Mouse (Mus musculus) neural tube, embryonic 15.5 days (tissue): ENCODE data around the gene Hoxa5. TPM values are rescaled to one million over a fixed set of nuclear protein-coding genes. Genes with fewer than 3 reads are reported as not detected.

Source experiments
- ATAC-seq: fragments of 200-750 bp; cut with Nextera tagmentation; 2 replicates; pipeline ENCODE4 v1.8.0; 2017; ENCODE audit warnings: mild to moderate bottlenecking, moderate TSS enrichment, moderate library complexity; ENCODE audit not compliant: low FRiP score
- H3K27ac ChIP-seq: fragments of 300-500 bp; sonication (generic); replicated peaks from 2 replicates; pipeline ENCODE4 v1.5.1; 2015; ENCODE audit warnings: mild to moderate bottlenecking, inconsistent platforms
- H3K27me3 ChIP-seq: fragments of 300-500 bp; sonication (generic); replicated peaks from 2 replicates; pipeline ENCODE4 v1.6.1; 2015; ENCODE audit warnings: inconsistent platforms
- H3K36me3 ChIP-seq: fragments of 300-500 bp; sonication (generic); 2 replicates; pipeline ENCODE4 v1.6.1; 2015; ENCODE audit warnings: inconsistent platforms
- H3K4me1 ChIP-seq: fragments of 300-500 bp; sonication (generic); 2 replicates; pipeline ENCODE4 v1.6.1; 2015; ENCODE audit warnings: inconsistent platforms
- H3K4me2 ChIP-seq: fragments of 300-500 bp; sonication (generic); 2 replicates; pipeline ENCODE4 v1.6.1; 2015; ENCODE audit warnings: inconsistent platforms, mild to moderate bottlenecking, moderate library complexity
- H3K4me3 ChIP-seq: fragments of 300-500 bp; sonication (generic); replicated peaks from 2 replicates; pipeline ENCODE4 v1.5.1; 2015; ENCODE audit warnings: mild to moderate bottlenecking, inconsistent platforms
- H3K9ac ChIP-seq: fragments of 300-500 bp; sonication (generic); replicated peaks from 2 replicates; pipeline ENCODE4 v1.6.1; 2015; ENCODE audit warnings: mild to moderate bottlenecking, inconsistent platforms
- H3K9me3 ChIP-seq: fragments of 300-500 bp; sonication (generic); replicated peaks from 2 replicates; pipeline ENCODE4 v1.6.1; 2016; ENCODE audit warnings: inconsistent platforms
- WGBS: fragments of 180-500 bp; shearing (Covaris S2); methylation state at CpG from one replicate; pipeline ENCODE4 v1.1.7; 2015; ENCODE audit warnings: mixed read lengths; 5-methylcytosine and 5-hydroxymethylcytosine counted together
- polyA plus RNA-seq: library from polyadenylated mRNA; unstranded; fragments of >200 nt; fragmentation: Nextera tagmentation; extraction: Ambion mirVana; gene quantifications from 2 replicates; pipeline ENCODE4 v1.2.1, GENCODE M21; 2015

The Hoxa5 gene
- polyA plus RNA-seq, 1 experiment from 2014 or later, result 73.9 TPM

DNA sequence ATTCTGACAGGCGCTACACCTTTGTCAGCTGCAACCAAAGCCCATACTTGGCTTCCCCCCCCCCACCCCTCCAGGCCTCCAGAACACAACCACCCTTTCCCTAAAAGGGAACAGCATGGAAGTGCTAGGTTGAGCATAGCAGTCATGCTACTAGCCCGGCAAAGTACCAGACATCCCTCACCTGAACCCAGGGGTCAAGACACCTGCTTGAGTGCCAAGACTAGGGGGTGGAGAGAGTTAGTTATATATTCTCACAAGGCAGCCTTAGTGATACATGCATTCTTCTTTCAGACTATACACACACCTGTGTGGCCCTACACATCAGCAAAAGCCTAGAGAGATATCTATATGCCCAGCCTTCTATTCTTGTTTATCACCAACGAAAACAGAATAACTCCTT lies 18.6 kb downstream of the Hoxa5 start:
- Histone ChIP-seq H3K4me3 (no peak overlapping the region), H3K4me2 (peak overlapping the region; percentile 35; the same call in 1 of the 2 replicates), H3K4me1 (peaks cover 86% of the 10 kb centered on the region), H3K36me3 (peaks cover 6% of the 10 kb centered on the region; the same call in 1 of the 2 replicates), H3K27ac (no peak overlapping the region; the same call in 1 of the 2 replicates), H3K9me3 (no peaks in the 10 kb centered on the region), H3K9ac (no peak overlapping the region), H3K27me3 (no peaks in the 10 kb centered on the region)
- WGBS, result 23% methylated on average over 3 of the region's 3 CpGs
- ATAC-seq, result no peak

DNA sequence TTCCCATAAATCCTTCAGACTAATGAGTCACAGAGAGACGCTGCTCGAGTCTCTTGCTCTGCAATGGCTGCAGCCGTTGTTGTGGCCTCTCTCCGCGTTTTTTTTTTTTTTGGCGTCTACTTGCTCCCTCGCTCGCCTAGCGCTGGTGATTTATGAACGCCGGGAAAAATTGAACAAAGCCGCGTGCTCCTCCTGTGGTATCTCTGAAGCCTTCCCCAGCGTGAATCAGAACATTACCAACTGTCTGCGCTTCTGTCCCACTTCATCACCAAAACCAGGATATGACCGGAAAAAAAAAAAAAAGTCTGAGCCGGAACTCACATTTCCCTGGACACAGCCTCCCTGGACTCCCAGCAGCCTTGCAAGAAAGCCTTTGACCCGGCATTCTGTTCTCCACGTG lies 19.2 kb downstream of the Hoxa5 start:
- 3% methylated on average over 19 of the region's 19 CpGs for WGBS
- peak overlapping the region; percentile 68 for H3K27ac ChIP-seq
- H3K9ac ChIP-seq, result no peak overlapping the region
- H3K36me3 ChIP-seq, result peaks cover 6% of the 10 kb centered on the region; the same call in 1 of the 2 replicates
- peak overlapping the region; percentile 35 for H3K4me2 ChIP-seq
- no peak for ATAC-seq
- no peaks in the 10 kb centered on the region for H3K27me3 ChIP-seq
- peaks cover 86% of the 10 kb centered on the region for H3K4me1 ChIP-seq
- no peaks in the 10 kb centered on the region for H3K9me3 ChIP-seq
- H3K4me3 ChIP-seq, result no peak overlapping the region

DNA sequence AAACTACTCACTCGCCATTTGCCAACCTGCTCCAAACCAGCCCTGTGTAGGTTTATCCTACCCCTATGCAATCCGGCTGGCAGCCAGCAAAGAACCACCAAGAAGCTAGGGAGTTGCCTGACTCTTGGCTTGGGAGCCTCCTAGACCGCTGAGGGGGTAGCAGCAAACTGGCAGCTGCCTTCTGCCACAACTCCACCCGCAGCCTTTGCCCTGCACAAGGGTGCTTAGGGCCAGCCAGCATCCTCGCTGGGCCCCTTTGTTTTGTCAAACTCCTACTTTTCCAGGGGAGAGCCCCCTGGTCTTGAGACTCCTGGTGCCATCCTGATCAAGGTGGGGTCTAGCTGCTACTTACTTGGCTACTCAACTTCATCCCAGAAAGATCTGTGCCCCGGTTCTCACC lies 19.7 kb downstream of the Hoxa5 start:
- WGBS, result 13% methylated on average over 6 of the region's 6 CpGs
- Histone ChIP-seq H3K4me3 (no peak overlapping the region), H3K27me3 (no peaks in the 10 kb centered on the region), H3K9ac (no peak overlapping the region), H3K36me3 (peaks cover 3% of the 10 kb centered on the region; the same call in 1 of the 2 replicates), H3K27ac (peak overlapping the region; percentile 68; the same call in 1 of the 2 replicates), H3K4me2 (peak overlapping the region; percentile 35), H3K4me1 (peaks cover 86% of the 10 kb centered on the region), H3K9me3 (no peaks in the 10 kb centered on the region)
- ATAC-seq, result no peak

DNA sequence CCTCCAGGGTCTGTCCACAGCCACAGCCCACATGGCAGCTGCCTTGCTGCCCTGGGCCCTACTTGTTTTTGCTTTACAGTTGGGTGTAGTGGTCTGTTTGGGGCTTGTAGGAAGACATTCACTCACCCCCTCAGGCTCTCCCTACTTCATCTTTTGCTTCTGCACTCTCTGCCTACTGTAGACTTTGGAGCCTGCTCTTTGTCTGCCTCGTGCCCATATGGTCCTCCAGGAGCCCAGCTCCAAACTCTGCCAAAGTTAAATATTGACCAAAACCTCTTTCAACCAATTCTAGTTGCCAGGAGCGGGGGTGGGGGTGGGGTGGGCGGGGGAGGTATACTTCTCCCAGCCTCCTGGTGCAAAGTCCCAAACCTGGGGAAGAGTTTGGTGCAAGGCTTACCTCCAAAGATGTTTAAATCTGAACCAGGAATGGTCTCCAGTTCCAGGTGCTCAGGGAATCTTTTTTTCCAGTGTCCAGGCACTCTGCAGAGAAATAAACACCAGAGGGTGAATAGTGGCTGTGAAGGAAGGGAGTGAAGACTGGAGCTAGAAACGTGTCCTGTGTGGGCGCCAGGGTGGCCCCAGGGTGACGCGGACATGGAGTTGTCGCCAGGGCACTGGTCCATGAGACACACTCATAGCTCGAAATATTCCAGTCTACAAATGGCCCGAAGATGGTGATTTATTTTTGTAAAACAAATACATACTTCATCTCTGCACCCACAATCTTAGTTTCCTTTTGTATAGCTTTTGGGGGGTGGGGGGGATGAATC lies 20.9 kb downstream of the Hoxa5 start:
- Histone ChIP-seq H3K27ac (peak overlapping the region; percentile 68), H3K27me3 (no peaks in the 10 kb centered on the region), H3K9ac (no peak overlapping the region; the same call in 1 of the 2 replicates), H3K4me1 (peaks cover 87% of the 10 kb centered on the region), H3K4me2 (peak overlapping the region; percentile 35; the same call in 1 of the 2 replicates), H3K4me3 (no peak overlapping the region), H3K9me3 (no peaks in the 10 kb centered on the region), H3K36me3 (peaks cover 3% of the 10 kb centered on the region; the same call in 1 of the 2 replicates)
- 17% methylated on average over 10 of the region's 10 CpGs for WGBS
- ATAC-seq, result no peak

DNA sequence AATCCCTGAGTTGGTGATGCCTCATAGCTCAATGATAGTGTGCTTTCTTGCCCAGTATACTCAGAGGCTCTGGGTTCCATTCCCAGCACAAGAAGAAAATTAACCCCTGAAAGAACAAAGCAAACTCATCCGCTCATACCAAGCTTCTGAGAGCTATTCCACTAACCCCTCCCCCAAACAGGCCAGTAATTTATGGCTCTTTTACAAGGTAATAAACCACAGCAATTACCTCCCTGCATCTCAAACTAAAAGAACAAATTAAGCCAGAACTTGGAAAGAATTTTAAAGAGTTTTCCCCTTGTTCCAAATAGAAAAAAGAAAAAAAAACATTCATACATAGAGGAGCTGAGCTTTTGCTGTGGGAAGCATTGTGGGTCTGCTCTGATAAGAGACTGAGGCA lies 21.6 kb downstream of the Hoxa5 start:
- H3K9ac ChIP-seq, result no peak overlapping the region
- no peak for ATAC-seq
- 26% methylated on average over 1 of the region's 1 CpGs for WGBS

DNA sequence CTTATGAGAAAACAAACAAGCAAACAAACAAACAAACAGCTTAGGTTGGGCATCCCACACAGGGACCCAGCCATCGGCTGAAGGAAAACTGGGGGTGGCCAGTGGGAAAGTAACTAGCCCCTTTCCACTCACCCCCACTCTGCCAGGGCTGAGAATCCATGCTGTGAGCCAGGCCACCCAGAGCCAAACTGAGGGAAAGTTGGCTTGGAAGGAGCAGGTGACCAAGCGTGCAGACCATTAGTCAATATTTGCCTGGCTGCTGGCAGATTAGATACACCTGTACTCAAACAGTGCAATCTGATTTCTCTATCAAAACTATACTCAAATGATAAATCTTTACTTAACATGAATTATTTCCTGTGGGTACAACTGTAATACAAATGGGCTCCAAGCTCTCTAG lies 22.4 kb downstream of the Hoxa5 start:
- no peaks in the 10 kb centered on the region for H3K9me3 ChIP-seq
- no peak overlapping the region for H3K4me3 ChIP-seq
- H3K27me3 ChIP-seq, result no peaks in the 10 kb centered on the region
- H3K4me2 ChIP-seq, result no peak overlapping the region
- WGBS, result 34% methylated on average over 2 of the region's 2 CpGs
- no peak for ATAC-seq
- H3K36me3 ChIP-seq, result peaks cover 3% of the 10 kb centered on the region; the same call in 1 of the 2 replicates
- H3K9ac ChIP-seq, result no peak overlapping the region
- no peak overlapping the region; the same call in 1 of the 2 replicates for H3K27ac ChIP-seq
- peaks cover 87% of the 10 kb centered on the region for H3K4me1 ChIP-seq

More for the DNA sequence above, 21.6 kb downstream of the Hoxa5 start:
- H3K4me2 ChIP-seq, result 0 out of 2 replicates have a peak overlapping the region, but pooled peaks have one; percentile 35
- peaks cover 3% of the 10 kb centered on the region; the same call in 1 of the 2 replicates for H3K36me3 ChIP-seq
- no peak overlapping the region for H3K4me3 ChIP-seq
- H3K9me3 ChIP-seq, result no peaks in the 10 kb centered on the region
- H3K27ac ChIP-seq, result peak overlapping the region; percentile 68
- H3K27me3 ChIP-seq, result no peaks in the 10 kb centered on the region
- peaks cover 87% of the 10 kb centered on the region for H3K4me1 ChIP-seq

DNA sequence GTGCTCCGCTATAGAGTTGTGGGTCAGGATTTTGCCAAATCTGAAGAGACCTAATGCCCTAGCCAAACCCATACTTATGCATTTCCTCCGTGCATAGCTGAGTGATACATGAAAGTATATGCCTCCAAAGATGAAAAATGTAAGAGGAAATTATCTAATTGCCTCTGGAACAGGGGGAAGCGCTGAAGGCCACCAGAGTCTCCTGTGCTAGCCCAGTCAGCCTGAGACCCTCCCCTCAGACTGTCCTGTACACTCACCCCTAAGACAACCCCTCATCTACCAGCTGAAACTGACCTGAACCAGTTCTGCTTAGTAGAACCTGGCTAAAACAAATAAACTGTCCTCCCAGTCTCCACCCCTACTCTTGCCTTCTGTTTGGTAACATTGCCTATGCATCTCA lies 23.7 kb downstream of the Hoxa5 start:
- Histone ChIP-seq H3K4me1 (peaks cover 92% of the 10 kb centered on the region), H3K9ac (peak overlapping the region; percentile 41; the same call in 1 of the 2 replicates), H3K27ac (peak overlapping the region; percentile 88), H3K4me2 (peak overlapping the region; percentile 63), H3K36me3 (no peaks in the 10 kb centered on the region; the same call in 1 of the 2 replicates), H3K4me3 (0 out of 2 replicates have a peak overlapping the region, but pooled peaks have one; percentile 46), H3K27me3 (no peaks in the 10 kb centered on the region), H3K9me3 (no peaks in the 10 kb centered on the region)
- ATAC-seq, result no peak
- 32% methylated on average over 3 of the region's 3 CpGs for WGBS

DNA sequence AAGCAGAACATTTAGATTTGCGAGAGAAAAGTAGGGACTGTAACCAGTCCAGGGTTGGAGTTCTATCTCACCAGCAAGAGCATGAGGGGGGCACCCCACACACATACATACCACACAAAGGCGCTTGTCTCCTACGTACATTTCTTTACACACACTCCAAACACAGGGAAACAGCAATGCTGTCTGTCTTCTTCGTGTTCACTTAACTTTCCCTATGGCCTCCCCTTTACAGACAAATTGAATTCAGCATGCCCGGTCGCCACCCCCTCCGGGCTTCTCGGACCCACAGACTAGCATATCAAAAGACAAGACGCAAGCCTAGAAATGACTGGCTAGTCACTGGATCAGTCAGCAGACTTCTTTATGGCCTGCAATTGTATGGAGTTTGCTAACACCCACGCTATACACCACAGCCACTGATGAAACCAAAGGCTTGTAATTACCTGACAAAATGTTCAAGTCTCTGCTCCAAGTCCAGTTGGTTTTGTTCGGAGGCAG lies 24.1 kb downstream of the Hoxa5 start:
- no peaks in the 10 kb centered on the region; the same call in 1 of the 2 replicates for H3K36me3 ChIP-seq
- ATAC-seq, result no peak
- H3K4me2 ChIP-seq, result peak overlapping the region; percentile 63
- H3K27me3 ChIP-seq, result no peaks in the 10 kb centered on the region
- peaks cover 91% of the 10 kb centered on the region for H3K4me1 ChIP-seq
- peak overlapping the region; percentile 41 for H3K9ac ChIP-seq
- 12% methylated on average over 11 of the region's 11 CpGs for WGBS
- H3K27ac ChIP-seq, result peak overlapping the region; percentile 88
- H3K9me3 ChIP-seq, result no peaks in the 10 kb centered on the region
- H3K4me3 ChIP-seq, result peak overlapping the region; percentile 46

DNA sequence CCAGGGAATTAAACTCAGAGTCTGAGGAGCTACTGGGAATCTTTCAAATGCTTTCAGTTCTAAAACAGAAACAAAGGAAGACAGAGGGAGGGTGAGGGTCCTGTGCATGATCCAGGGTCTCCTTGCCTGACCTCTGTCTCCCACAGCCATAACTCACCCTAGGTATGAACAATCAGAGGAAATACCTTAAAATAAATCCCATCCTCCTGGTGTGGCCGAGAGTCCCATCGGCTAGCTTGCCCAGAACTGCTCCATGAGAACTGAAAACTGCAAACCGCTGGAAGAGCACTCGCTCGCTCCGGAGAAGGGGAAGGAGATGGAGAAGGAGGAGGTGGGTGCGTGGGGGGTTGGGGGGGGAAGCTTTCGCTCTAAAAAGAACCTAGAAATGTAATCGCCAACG lies 24.7 kb downstream of the Hoxa5 start:
- Histone ChIP-seq H3K9me3 (no peaks in the 10 kb centered on the region), H3K4me3 (peak overlapping the region; percentile 46), H3K27me3 (no peaks in the 10 kb centered on the region), H3K27ac (peak overlapping the region; percentile 88), H3K4me2 (peak overlapping the region; percentile 63), H3K9ac (peak overlapping the region; percentile 41), H3K4me1 (peaks cover 91% of the 10 kb centered on the region), H3K36me3 (no peaks in the 10 kb centered on the region; the same call in 1 of the 2 replicates)
- 8% methylated on average over 10 of the region's 10 CpGs for WGBS
- no peak for ATAC-seq

DNA sequence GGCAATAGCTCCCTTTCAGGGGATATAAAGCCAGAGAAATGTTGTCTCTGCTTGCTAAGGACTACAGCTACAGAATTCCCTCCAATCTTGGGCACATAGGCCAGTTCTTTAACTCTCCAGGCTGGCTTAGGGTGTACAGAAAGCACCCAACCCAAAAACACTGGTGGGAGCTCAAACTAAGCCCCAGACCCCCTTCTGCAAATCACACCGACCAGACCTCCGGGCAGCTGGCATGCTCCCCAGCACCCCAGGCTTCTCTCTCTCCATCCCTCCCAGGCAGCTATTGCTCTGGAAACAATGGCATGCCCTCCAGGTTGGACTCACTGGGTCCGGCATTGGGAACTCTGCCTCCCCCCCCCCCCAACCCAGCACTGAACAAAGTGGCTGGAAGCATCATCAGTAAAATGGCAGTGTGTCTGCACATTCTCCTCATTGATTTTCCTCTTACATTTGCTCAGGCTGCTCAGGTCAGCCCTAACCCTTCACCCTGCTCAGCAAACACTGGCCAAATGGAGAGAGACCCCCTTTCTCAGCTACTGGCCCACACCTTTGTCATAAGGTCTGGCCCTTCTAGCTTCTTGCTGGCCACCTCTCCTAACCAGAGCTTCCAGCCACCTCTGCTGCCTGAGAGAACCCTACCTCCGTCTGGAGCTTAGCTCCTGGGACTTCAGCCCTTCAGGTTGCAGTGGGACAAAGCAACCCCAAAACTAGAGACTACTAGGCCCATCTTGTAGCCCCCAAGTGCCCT lies 25.3 kb downstream of the Hoxa5 start:
- 10% methylated on average over 4 of the region's 4 CpGs for WGBS
- Histone ChIP-seq H3K9me3 (no peaks in the 10 kb centered on the region), H3K4me1 (peaks cover 86% of the 10 kb centered on the region), H3K4me2 (peak overlapping the region; percentile 63), H3K4me3 (peak overlapping the region; percentile 46), H3K27me3 (no peaks in the 10 kb centered on the region), H3K9ac (peak overlapping the region; percentile 41), H3K36me3 (no peaks in the 10 kb centered on the region; the same call in 1 of the 2 replicates), H3K27ac (peak overlapping the region; percentile 88)
- no peak for ATAC-seq

DNA sequence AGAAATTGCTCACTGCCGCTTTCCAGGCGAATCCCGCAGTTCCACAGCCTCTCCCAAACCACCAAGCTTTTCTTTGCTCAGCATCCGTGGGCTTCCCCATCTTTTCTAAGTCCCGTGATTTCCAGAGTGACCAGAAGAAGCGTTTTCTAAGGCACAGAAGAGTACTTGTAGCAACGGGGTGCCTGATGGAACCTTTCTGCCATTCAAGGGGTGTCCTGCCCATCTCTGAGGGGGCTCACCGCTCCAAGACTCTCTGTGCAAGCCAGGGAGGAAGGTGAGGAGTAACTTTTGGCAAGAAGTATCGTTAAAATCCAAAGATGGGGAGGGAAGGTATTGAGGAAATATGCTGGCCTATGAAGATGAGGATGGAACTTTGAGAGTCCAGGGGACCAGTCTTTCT lies 26.6 kb downstream of the Hoxa5 start:
- H3K9me3 ChIP-seq, result no peaks in the 10 kb centered on the region
- H3K4me3 ChIP-seq, result peak overlapping the region; percentile 46
- H3K27ac ChIP-seq, result peak overlapping the region; percentile 88
- H3K4me2 ChIP-seq, result peak overlapping the region; percentile 63
- peaks cover 83% of the 10 kb centered on the region for H3K4me1 ChIP-seq
- H3K36me3 ChIP-seq, result no peaks in the 10 kb centered on the region
- H3K9ac ChIP-seq, result peak overlapping the region; percentile 58
- ATAC-seq, result no peak
- WGBS, result 10% methylated on average over 9 of the region's 9 CpGs
- H3K27me3 ChIP-seq, result no peaks in the 10 kb centered on the region
